Mouse (Mus musculus) c-Kit-positive CD71-negative TER-119-negative erythroid progenitor cells, embryonic 14.5 days (primary cell): ENCODE results near the gene Ms4a10.

ENCODE experiments used
- DNase-seq: peaks from one replicate; pipeline ENCODE4 v3.0.0-alpha.2; 2013; ENCODE audit warnings: low read depth

Gene Ms4a10

DNA sequence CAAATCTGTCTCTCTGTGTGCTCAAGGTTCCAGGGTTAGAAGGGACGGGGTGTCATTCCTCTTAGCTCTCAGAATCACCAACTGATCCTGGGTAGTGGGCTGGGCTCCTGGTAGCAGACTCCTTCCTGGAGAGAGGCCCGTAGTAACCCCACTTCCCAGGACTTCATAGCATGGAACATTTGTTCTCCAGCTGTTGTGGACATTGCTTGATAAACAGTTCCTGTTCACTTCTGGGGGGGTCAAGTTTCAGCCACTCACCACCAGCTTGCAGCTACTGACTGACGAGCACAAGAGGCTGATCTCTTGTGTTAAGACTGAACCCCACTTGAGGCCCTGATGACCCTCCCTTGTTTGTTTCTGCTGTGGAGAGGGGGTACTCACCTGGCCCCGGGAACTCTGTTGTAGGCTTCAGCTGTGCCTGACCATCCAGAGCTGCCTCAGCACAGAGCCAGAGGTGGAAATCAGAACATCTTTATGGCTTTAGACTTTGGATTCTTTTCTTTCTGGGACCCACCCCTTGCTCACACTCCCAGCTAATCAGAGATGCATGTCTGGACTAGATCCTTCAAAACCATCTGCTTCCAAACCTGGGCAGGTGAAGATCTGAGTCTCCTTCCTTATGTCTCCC, at the start of gene Ms4a10:
Gene Ms4a10 (minus strand): TSS at position 433 of the 628 bp plus-strand sequence.
- no peak for DNase-seq

DNA sequence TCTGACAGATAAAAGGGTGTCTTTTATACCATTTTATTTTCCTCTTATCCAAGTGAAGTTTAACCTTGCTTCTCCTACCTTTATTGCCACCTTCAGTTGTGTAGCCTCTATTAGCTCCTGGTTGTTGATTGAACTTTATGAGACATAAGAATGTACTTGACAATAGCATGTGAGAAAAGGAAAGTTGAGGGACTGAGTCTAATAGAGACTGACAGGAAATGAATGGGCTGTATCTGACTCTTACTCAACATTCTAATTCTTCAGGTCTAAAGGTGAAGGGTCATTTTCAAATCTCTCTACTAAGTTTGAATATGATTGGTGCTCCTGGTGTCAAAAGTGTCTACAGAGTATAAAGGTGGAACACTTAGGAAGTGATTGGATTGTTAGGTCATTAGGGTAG, 47.9 kb upstream of the Ms4a10 start:
- no peak for DNase-seq

DNA sequence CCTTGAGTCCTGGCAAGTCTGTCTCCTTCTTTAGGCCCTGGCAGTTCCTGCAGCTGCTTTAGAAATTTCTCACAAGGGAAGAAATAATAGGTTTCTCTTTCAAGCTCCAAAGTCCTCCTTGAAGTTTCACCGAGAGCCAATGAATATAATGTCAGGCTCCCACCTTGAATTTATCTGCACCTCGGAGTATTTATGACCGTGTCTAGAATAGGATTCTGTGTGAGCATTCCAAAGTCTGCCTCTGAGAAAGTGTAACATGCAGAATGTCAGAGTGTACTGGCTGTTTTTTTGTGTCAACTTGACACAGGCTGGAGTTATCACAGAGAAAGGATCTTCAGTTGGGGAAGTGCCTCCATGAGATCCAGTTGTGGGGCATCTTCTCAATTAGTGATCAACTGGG, 43.4 kb upstream of the Ms4a10 start, which contains the start of gene Ms4a18:
Gene Ms4a18 (minus strand): TSS at position 141 of the 400 bp plus-strand sequence.
- DNase-seq: no peak

DNA sequence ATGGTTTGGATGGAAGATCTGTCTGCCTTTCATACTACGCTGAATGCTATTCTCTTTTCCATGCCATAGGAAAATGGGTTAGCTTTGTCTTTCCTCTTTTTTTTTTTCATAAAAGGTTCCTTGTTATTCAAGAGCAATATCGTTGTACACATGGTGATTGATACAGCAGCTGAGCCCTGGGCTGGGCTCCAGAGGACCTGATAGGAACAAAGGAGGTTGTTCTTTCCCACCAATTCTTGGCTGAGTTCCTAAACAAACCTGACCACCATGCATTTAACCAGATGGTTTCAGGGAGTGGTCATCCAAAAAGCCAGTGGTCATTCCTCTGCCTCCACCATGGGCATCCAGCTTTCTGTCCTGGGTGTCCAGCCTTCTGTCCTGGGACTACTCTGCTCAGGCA, 42.8 kb upstream of the Ms4a10 start:
- DNase-seq: no peak

DNA sequence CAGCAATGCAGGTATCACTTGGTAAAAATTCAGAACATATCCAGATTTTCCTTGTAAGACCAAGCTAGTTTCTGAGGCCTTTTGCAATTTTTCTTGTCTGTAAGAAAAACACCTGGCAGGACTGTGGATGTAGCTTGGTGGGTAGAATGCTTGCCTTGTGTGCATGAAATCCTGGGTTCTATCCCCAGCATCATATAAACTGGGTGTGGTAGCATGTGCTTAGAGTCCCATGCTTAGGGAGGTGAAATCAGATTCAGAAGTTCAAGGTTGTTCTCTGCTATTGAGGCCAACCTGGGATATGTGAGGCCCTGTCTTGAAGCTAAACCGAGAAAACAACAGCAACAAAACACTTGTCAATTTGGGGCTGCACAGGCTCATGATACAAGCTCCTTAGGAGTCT, 41.5 kb upstream of the Ms4a10 start:
- no peak for DNase-seq

DNA sequence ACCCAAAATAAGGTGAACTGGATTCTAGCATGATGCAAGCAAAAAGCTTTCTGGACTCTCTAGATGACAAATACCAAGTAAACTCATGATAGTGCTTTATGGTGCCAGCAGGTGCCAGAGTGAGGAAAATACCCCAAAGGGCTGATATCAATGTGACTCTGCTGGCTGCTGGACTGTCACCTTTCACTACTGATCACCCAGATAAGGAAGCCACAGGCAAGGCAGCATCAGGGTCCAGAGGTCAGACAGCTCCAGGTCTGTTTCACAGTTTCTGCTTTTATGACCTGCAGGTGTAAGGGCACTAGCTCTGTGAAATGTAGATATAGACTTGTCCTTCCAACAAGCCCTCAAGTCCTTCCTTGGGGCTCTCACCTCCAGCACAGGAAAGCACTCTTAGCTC, 41.0 kb upstream of the Ms4a10 start:
- DNase-seq: no peak

DNA sequence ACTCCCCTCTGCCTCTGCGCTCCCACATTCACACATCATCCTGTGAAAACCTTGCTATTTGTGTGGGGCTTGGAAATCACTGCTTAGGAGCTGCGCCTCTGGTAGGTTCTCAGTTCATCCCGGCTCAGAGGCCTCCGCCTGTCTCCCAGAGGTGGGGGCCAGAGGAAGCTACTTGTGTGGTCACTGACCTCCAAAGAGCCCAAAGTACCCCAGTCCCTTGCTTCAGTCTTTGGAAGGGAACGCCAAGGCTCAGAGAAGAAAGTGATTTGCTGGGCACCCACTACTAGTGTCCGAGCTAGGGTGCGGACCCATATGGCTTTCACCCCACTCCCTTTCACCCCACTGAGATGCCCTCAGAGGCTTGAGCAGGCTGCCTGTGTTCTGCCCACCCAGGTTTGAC, 18.7 kb upstream of the Ms4a10 start, which contains the start of gene Ms4a15:
Gene Ms4a15 (minus strand): TSS at position 101 of the 400 bp plus-strand sequence.
- no peak for DNase-seq

DNA sequence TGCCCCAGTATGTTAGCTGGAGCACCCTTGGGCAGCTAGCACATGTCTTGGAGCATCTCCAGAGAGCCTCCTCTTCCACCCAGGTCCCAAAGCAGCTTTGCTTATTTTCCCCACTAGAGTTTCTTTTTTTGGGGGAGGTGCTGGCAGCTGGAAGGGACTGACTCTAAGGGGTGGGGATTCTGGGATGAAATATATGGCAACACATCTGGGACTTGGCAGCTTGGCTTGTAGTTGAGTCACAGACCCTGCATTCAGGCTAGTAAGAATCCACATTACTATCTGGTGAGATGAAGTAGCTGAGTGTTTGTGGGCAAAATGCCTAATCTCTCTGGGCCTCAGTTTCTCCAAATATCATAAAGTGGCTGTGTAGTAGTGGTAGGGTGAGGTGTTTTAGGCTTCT, 17.4 kb upstream of the Ms4a10 start:
- no peak for DNase-seq

DNA sequence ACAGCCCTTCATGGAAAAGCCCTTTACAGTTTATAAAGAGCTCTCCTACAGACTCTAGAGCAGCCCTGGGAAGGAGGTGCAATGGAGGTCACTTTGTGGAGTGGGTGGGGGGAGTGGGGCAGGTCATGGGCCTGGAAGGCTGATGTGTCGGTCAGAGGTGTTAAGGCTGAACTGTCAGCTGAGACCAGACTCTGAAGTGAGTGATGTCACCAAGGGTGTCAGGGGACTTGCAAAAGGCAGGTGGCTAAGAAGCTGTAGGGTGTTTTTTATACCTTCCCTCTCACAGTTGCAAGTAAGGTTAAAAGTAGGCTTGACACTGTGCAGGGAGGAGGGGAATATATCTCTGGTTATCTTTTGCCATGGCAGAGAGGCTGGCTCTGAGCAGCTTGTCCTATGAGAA, 16.3 kb upstream of the Ms4a10 start:
- no peak for DNase-seq

DNA sequence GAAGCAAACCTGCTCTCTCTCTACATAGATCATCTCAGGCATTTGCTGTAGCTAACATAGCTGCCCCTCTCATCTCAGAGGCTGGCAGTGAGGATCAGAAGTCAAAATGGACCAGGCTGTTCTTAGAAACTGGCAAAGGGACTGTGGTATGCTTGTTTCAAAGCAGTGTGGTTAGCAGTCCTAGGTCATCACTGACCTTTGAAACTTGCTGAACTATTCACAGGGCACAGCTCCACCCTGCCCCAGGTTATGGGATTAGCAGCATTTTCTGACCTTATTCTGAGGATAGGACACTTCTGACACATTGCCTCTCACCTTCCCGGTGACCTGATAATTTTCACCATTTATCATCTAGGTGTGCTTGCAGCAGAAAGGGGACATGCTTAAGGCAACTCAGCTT, 14.1 kb upstream of the Ms4a10 start:
- DNase-seq: no peak

DNA sequence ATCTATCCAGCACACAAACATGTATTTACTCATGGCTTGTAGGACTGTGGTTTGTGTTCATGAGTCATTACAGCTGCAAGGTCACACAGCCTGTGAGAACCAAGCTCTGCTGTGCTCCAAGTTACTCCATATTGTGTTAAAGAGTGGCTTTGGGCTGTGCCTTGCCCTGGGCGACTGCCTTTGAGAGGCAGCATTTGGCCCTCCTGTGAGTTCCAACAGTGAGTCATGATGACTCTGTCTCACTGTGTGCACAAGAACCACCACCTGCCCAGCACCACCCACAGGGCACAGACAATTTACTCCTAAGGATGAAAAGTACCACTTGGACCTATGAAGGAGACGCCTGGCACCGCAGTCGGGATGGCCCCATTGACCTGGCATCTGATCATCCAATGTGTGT, 11.4 kb upstream of the Ms4a10 start:
- DNase-seq: no peak

DNA sequence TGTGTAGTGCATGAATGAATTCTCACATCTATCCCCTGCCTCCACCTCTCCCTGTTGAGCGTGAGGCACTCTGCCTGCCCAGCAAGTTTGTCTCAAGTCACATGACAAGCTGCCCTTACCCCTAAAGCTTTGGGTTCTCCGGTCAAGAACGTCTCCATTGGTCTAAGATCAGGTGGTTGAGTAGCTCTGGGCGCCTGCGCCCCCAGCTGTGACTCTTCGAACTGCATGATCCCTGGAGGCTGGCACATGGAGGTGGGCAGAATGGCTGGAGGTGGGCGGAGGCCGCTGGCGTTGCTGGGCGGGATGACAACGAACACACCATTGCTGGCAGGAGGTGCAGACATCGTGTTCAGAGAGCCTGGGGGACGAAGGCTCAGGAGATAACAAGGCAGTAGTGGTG, 10.1 kb upstream of the Ms4a10 start:
- DNase-seq: no peak

DNA sequence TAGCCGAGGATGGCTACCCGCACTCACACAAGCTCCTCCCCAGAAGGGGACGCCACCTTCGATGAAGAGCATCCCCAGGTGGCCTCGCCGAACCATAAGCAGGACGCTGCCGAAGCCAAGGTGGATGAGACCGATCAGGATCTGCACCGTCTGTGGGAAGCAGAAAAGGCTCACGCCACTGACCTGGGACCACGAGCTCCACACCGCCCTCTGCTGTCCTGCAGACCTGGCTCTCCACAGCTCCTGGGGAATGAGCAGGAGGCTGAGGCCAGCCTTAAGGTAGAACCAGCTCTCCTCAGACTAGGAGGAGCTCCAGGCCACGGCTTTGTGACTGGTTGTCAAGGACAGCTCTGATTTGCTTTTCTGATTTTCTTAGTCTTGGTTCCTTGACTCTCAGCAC, 8.7 kb upstream of the Ms4a10 start:
- no peak for DNase-seq

DNA sequence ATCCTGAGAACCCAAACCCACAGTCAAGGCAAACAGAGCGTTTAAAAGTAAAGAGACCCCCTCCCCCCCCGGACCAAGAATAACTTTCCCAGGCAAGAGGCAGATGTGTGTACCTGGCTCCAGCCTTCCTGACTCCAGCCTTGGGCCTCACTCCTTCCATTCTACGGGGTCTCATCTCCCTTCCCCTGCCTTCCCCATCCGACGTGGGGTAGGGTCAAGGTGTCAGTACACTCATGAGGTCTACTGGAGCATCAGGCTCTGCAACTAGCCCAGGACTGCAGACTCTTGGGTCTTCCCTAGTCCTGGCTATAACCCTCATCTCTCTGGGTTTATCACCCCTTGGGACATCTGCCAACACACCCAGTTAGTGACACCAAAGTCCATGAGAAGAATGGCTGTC, 5.7 kb upstream of the Ms4a10 start:
- no peak for DNase-seq

DNA sequence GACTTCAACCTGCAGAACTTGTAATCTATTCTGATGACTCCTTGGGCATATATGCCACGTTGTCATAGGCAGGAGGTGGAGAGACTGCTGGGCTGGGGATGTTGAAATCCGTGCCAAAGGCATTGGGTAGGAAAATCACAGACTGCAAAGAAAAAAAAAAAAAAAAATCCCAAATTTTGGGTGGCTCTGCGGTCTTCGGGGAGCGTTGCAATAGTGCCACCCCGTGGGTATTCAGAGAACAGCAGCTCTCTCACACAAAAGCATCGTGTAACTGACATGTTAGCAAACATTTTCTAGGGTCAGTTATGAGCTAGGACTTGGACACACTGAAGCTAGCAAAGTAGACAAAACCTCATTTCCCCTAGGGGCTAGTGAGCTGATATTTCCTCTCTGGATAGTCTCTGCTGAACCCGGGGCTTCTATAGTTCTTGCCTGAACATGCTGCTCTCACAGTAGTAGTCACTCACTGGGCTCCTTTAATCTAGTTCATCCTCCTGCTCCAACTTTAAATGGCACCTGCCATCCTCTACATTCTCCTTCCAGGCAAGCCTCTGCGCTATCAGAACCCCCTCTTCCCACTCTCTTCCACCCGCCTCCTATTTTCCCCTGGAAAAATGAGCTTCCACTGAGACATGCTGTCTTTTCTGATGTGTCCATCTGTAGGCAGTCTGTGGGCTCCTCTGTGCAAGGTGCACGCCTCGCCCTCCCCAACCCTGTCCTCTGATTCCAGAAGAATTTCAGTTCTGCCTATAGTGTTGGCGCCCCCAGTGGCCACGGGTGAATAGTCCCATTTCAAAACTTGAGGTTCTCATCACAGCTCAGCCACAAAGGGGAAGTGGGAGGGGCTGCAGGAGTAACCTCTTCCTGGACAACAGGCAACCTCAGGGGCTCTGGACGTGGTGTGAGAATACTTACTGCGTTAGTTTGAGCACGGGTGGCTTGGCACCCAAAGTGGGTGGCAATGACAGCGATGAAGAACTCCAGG, 5.0 kb upstream of the Ms4a10 start:
- peak; percentile 93 for DNase-seq

DNA sequence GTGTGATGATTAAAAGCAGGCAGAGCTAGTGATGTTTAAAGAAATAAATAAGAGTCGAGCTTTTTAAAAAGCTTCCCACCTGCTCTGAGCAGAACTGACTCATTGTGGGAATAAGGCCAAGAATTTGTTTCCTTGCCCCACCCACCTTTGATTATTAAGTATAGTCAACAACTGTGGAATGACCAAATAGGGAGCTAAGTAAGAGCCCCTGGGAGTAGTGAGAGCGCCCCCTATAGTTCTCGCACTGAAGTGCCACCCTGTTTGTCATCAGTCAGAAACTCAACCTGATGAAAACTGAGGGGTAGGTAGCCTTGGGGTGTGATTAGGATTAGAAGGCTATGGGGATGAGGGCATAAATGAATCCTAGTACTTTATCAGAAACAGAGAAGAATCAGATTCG, 1.8 kb upstream of the Ms4a10 start:
- no peak for DNase-seq

DNA sequence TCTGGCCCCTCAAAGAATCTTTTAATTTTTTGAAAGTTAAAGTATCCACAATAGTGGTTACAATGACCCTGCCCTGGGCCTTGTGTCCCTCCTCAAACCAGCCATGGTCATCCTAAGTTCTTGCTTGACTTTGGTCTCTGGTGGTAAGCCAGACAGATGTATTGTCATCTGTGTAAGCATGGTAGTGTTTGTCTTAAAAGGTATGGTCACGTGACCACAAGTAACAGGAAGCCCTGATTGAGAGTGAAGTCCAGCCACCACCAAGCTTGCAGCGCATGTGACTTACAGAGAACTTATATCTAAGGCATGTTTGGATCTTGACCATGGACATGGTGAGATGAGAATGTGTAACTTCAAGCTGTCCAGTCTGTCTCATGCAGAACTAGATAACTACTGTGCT, 717 bp upstream of the Ms4a10 start:
- DNase-seq: no peak

DNA sequence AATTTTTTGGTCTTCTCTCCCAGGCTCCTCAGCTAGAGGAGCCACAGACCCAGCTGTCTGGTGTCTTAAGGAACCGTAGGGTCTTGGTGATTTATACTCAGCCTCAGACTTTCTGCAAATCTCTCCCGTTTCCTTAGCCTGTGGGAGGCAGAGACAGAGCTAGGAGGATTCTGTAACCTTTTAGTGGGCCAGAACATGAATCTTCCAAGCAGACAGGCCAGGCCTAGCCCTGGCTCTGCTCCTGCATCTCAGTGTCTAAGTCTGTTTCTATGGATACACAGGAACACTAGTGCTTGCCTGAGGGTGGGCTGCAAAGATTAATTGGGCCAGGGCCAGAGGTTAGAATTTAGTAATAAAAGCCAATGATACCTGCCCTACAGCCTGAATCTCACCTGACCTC, 1.3 kb downstream of the Ms4a10 start:
- DNase-seq: no peak

DNA sequence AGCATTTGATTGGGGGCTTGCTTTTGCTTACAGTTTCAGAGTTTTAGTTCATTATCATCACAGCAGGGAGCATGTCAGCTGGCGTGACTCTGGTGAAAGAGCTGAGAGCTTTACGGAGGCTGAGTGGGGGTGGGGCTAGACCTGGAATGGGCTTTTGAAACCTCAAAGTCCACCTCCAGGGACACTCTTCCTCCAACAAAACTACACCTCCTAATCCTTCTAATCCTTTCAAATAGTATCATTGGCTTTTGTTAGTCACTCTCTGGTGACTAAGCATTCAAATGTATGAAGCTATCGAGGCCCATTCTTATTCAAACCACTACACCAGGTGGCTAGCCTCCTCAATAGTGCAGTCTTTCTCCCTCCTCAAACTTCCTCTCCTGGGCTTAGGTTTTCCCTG, 1.8 kb downstream of the Ms4a10 start:
- DNase-seq: no peak

DNA sequence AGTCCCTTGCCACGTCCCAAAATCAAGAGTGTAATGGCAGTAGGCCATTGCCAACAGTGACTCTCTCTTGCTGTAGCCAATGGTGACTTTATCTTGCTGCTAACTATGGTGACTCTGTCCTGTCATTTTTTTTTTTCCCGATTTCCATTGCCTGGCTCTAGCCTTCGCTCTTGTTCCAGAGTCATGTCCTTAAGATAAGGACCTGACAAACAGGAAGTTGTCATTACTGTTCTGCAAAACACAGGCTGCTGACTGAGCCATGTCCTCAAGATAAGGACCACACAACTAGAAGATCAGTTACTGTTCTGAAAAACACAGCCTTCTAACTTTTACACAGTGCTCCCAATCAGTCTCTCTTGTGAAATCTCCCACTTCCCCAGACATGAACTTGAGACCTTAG, 4.0 kb downstream of the Ms4a10 start:
- no peak for DNase-seq

DNA sequence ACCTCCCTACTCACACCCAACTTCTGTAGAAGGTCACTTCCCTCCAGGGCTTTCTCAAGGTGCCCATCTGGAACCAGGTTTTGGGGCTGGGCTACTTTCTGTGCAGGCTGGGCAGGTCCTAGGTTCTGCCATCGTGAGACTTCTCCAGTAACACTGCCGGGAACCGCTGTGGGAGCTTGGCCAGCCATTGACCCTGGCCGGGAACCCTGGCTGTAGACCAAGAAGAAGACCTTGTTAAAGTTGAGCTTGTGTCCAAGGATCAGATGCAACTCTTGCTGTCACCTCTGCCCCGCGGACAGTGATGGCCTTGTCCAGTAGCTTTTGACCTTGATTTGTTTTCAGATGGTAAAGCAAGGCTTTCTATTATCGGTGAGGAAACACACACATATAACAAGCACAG, 5.9 kb downstream of the Ms4a10 start:
- DNase-seq: no peak

DNA sequence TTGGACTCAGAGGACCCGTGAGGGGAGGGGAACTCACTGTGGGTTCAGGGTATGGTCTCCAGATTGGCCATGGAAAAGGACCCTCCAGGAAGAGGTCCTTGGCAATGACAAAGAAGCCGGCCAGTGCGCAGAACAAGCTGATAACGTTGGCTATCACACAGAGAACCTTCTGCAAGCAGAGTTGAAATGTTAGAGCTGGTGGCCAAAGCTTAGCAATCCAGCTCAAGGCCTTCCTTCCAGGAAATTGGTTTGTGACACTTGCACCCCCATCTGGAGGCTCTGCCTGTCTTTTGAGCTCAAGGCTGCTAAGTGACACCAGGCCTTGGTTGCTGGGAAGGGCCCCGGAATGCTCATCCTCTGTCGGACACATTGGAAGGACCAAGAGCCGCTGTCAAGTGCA, 8.7 kb downstream of the Ms4a10 start:
- DNase-seq: no peak

DNA sequence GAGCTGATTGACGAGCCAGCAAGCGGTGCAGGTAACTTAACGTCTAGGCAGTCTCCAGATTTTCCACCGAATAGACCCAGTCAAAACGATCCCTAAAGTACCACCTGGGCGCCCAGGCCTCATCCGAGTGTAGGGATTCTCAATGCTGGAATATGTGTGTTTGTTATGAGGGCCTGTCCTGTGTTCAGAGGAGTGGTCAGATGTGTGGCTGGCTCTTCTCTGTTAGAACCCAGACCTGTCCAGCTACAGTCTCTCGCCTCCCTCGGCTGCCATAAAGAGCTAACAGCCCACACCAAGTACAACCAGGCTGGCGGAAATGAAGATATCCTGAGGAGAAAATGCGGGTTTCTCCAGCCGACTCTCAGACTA, 14.5 kb downstream of the Ms4a10 start:
- no peak for DNase-seq
